Mouse (Mus musculus) heart, embryonic 10.5 days (tissue): Measurements from ENCODE around the gene Retn. TPM values are rescaled to one million over a fixed set of nuclear protein-coding genes. Genes with fewer than 3 reads are reported as not detected.

Experiments used
- DNase-seq: peaks from one replicate; pipeline ENCODE4 v3.0.0-alpha.2; 2017; ENCODE audit warnings: low spot score
- H3K27ac ChIP-seq: fragments of 300-500 bp; sonication (generic); 2 replicates; pipeline ENCODE4 v1.5.1; 2016; ENCODE audit warnings: mild to moderate bottlenecking
- H3K27me3 ChIP-seq: fragments of 300-500 bp; sonication (generic); 2 replicates; pipeline ENCODE4 v1.6.1; 2016; ENCODE audit warnings: mild to moderate bottlenecking; ENCODE audit not compliant: poor library complexity, insufficient read depth, severe bottlenecking
- H3K36me3 ChIP-seq: fragments of 300-500 bp; sonication (generic); 2 replicates; pipeline ENCODE4 v1.6.1; 2016; ENCODE audit warnings: mild to moderate bottlenecking, moderate library complexity
- H3K4me1 ChIP-seq: fragments of 300-500 bp; sonication (generic); 2 replicates; pipeline ENCODE4 v1.6.1; 2016; ENCODE audit warnings: mild to moderate bottlenecking
- H3K4me3 ChIP-seq: fragments of 300-500 bp; sonication (generic); 2 replicates; pipeline ENCODE4 v1.5.1; 2016; ENCODE audit warnings: mild to moderate bottlenecking, moderate library complexity
- H3K9me3 ChIP-seq: fragments of 300-500 bp; sonication (generic); 2 replicates; pipeline ENCODE4 v1.6.1; 2016; ENCODE audit warnings: mild to moderate bottlenecking, moderate library complexity
- WGBS: fragments of 180-500 bp; shearing (Covaris S2); methylation state at CpG from one replicate; pipeline ENCODE4 v1.1.7; 2016; 5-methylcytosine and 5-hydroxymethylcytosine counted together
- polyA plus RNA-seq: library from polyadenylated mRNA; unstranded; fragments of >200 nt; fragmentation: Nextera tagmentation; extraction: Ambion mirVana; gene quantifications from 2 replicates; pipeline ENCODE4 v1.2.1, GENCODE M21; 2016

The Retn gene
- polyA plus RNA-seq, 1 experiment from 2014 or later = 0.15 TPM

DNA sequence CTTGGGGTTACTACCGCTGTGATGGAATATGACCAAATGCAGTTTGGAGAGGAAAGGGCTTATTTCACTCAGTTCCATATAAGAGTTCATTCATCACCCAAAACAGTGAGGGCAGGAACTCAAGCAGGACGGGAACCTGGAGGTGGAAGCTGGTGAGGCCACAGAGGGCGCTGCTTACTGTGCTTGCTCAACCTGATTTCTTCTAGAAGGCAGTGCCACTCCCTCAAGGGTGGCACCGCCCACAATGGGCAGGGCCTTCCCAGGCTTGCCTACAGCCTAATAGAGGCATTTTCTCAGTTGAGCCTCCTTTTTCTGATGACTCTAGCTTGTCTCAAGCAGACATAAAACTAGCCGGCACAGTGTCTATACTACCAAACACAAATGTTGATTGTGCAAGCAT is 9.8 kb upstream of the Retn start:
- Histone ChIP-seq H3K27ac (no peak overlapping the region), H3K4me1 (no peaks in the 10 kb centered on the region), H3K36me3 (peaks cover 19% of the 10 kb centered on the region), H3K27me3 (no peaks in the 10 kb centered on the region), H3K4me3 (no peak overlapping the region), H3K9me3 (no peaks in the 10 kb centered on the region)
- DNase-seq = no peak
- WGBS = 24% methylated on average over 5 of the region's 5 CpGs

DNA sequence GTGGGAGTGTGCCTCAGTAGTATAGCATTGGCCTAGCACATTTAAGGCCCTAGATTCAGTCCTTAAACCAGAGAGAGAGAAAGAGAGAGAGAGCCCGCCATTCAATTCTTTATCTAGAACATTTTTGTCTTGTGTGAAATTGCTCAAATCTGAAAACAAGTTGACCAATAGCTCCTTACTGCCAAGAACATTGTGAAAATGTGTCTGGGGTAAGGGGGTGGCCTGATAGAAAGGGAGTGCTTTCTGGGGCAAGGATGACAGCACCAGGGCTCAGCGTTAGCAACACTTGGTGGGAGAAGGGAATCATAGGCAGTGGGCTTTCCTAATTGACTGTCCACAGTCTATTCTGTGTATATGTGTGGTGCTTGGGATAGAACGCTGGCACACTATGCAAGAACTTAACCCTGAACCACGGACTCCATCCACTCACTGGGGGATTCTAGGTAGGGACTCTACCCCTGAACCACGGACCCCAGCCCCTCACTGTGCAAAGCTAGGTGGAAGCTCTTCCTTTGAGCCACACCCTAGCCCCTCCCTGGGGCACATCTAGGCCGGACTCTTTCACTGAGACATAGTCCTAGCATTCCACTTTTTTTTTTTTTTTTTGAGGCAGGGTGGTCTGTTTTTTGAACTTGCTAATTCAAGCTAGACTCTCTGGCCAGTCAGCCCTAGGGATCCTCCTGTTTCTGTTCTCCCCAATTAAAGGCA is 8.6 kb upstream of the Retn start:
- no peaks in the 10 kb centered on the region for H3K4me1 ChIP-seq
- 80% methylated on average over 6 of the region's 6 CpGs for WGBS
- H3K27me3 ChIP-seq = no peaks in the 10 kb centered on the region
- DNase-seq = no peak
- peaks cover 8% of the 10 kb centered on the region; the same call in 1 of the 2 replicates for H3K36me3 ChIP-seq
- no peak overlapping the region for H3K27ac ChIP-seq
- no peaks in the 10 kb centered on the region for H3K9me3 ChIP-seq
- no peak overlapping the region for H3K4me3 ChIP-seq

DNA sequence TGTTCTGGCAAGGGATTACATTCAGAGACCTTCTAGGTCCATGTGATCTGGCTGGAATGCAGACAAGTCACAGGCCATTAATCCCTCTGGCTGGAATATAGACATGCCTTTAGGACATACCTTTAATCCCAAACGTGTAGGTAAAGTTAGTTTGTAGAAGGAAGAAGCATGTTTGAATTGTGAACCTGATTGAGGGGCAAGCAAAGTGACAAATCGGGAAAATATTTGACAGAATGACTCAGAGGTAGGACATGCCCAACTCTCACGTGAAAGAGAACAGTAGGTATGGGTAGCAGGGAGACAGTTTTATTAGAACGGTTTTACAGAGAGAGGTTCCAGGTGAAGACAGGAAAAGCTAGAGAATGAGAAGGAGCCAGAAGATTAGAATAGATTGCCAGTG is 8.0 kb upstream of the Retn start:
- Histone ChIP-seq H3K27me3 (no peaks in the 10 kb centered on the region), H3K27ac (no peak overlapping the region), H3K36me3 (peaks cover 3% of the 10 kb centered on the region; the same call in 1 of the 2 replicates), H3K4me1 (no peaks in the 10 kb centered on the region), H3K9me3 (no peaks in the 10 kb centered on the region), H3K4me3 (no peak overlapping the region)
- DNase-seq = no peak
- 69% methylated on average over 4 of the region's 4 CpGs for WGBS

DNA sequence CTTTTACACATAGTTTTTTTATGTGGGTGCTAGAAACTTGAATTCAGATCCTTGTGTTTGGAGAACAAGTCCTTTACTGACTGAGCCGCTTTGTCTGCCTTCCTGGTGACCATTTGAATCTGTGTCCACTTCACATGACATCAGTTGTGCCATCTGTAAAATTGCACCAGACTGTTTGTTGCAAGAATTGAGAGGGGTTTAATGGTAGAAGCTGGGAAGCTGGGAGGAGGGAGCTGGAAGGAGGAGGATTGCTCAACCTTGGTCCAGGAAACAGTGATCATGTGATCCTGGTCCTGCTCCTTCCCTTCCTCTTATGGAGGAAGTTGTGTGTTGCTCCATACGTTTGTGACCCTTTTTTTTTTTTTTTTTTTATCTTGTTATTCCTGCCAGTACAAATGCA is 7.3 kb upstream of the Retn start:
- no peak overlapping the region for H3K27ac ChIP-seq
- no peaks in the 10 kb centered on the region for H3K36me3 ChIP-seq
- DNase-seq = no peak
- H3K4me1 ChIP-seq = no peaks in the 10 kb centered on the region
- no peaks in the 10 kb centered on the region for H3K27me3 ChIP-seq
- H3K4me3 ChIP-seq = no peak overlapping the region
- H3K9me3 ChIP-seq = no peaks in the 10 kb centered on the region
- WGBS = 61% methylated on average over 2 of the region's 2 CpGs

DNA sequence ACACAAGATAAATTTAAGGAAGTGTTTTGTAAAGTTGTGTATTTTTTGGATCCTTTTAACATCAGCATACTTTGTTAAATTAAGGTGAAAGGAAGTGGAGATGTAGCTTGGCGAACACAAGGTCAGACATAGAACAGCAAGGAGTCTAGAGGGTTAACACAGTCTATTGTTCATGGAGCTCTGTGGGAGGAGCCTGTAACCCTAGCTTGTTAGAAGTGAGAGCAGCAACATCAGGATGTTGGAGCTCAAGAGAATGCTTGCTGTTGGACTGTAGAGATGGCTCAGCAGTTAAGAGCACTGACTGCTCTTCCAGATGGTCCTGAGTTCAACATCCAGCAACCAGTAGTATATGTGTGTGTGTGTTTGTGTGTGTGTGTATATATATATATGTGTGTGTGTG is 6.6 kb upstream of the Retn start:
- 43% methylated on average over 1 of the region's 1 CpGs for WGBS

DNA sequence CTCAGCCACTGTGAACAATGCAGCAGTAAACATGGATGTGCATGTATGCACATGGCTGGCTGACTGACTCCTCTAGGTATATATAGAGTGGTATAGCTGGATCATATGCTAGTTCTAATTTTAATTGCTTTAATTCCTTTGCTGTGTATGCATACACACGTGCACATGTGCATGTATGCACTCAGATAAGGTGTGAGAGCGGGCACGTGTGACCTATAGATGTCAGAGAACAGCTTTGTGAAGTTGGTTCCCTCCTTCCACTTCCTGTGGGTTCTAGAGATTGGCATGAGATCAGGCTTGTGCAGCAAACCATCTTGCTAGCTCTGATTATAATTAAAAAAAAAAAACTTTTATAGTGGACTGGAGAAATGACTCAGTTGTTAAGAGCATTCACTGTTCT is 2.7 kb upstream of the Retn start:
- Histone ChIP-seq H3K9me3 (no peaks in the 10 kb centered on the region), H3K4me3 (no peak overlapping the region), H3K27me3 (no peaks in the 10 kb centered on the region; the same call in 1 of the 2 replicates), H3K27ac (no peak overlapping the region), H3K4me1 (no peaks in the 10 kb centered on the region; the same call in 1 of the 2 replicates), H3K36me3 (no peaks in the 10 kb centered on the region)
- WGBS = 71% methylated on average over 3 of the region's 3 CpGs
- DNase-seq = no peak

More for the DNA sequence above, 6.6 kb upstream of the Retn start:
- Histone ChIP-seq H3K4me3 (0 out of 2 replicates have a peak overlapping the region, but pooled peaks have one; percentile 15), H3K27me3 (no peaks in the 10 kb centered on the region), H3K4me1 (no peaks in the 10 kb centered on the region), H3K36me3 (no peaks in the 10 kb centered on the region), H3K9me3 (no peaks in the 10 kb centered on the region), H3K27ac (no peak overlapping the region)
- DNase-seq = no peak

DNA sequence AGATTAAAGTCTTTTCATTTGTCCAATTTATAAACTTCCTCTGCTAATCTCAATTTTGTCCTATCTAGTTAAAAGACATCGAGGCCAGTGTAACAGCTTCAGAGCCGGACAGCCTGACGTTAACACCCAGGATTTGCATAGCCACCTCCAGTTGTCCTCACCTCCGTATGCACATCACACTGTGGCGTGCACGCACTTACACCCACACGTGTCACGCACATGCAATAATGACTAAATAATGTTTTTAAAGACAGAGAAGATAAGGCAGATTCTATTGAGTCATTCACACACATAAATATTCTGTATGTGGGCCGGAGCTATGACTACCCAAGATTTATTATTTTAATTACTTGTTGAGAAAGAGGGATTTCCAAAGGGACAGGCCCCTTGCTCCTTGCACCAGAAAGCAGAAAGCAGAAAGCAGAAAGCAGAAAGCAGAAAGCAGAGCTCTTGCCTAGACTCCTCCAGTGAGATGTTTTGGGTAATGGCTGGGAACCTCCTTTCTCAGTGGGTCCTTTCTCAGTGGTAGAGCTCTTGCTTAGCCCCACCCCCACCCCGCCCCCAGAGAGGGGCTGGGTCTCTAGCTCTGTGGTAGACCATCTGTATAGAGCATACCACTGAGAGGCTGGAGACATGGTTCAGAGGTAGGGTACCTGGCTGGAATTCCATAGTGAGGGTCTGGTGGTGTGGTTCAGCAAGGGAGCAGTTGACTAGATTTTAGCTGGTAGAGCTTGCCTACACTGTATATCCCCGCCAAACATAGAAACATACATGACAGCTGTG is 653 bp upstream of the Retn start:
- Histone ChIP-seq H3K36me3 (no peaks in the 10 kb centered on the region), H3K9me3 (no peaks in the 10 kb centered on the region), H3K4me3 (no peak overlapping the region), H3K27ac (no peak overlapping the region), H3K4me1 (no peaks in the 10 kb centered on the region; the same call in 1 of the 2 replicates), H3K27me3 (no peaks in the 10 kb centered on the region; the same call in 1 of the 2 replicates)
- 65% methylated on average over 11 of the region's 11 CpGs for WGBS
- DNase-seq = no peak

DNA sequence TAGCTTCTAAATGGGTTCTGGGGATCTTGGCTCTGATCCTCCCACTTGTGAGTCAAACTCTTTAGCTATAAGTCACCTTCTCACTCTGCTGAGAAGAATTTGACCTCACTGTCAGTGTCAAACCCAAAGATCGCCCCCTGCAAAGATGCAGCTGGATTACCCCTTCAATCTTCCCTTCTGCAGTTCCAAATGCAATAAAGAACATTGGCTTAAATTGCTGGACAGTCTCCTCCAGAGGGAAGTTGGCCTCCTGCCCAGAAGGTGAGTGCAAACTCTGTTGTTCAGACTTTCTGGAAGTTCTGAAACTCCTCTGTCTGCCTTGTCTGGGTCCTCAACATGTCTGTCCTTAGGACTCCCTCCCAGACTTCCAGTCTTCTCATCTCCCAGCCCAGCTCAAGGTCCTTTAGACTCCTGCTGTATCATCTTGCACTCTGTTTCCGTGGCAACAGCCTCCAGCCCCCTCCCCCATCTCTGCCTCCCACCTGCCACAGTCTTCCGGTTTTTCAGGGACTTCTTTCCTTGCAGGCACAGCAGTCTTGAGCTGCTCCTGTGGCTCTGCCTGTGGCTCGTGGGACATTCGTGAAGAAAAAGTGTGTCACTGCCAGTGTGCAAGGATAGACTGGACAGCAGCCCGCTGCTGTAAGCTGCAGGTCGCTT is 1.3 kb downstream of the Retn start:
- no peaks in the 10 kb centered on the region for H3K9me3 ChIP-seq
- no peaks in the 10 kb centered on the region; the same call in 1 of the 2 replicates for H3K27me3 ChIP-seq
- no peak overlapping the region for H3K27ac ChIP-seq
- WGBS = 26% methylated on average over 7 of the region's 7 CpGs
- no peaks in the 10 kb centered on the region for H3K36me3 ChIP-seq
- no peaks in the 10 kb centered on the region; the same call in 1 of the 2 replicates for H3K4me1 ChIP-seq
- H3K4me3 ChIP-seq = no peak overlapping the region
- DNase-seq = no peak

DNA sequence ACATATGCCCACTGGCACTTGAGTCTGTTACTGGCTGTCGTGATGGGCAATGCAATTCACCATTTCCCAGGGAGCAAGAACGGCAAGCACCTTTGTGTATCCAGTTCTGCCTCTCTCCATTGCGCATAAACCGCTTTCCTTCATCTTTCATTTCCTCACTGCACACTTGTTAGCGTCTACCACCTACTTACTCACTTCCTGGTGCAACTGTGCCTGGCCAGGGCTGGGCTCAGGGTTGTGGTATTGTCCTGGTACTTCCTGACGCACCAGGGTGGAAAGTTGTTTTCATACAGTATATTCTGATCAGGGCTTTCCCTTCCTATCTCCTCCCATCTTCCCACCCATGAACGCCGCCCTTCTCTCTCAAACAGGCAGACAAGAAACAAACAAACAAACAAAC is 5.3 kb downstream of the Retn start:
- DNase-seq = no peak
- WGBS = 75% methylated on average over 8 of the region's 8 CpGs
- H3K27me3 ChIP-seq = no peaks in the 10 kb centered on the region; the same call in 1 of the 2 replicates
- no peaks in the 10 kb centered on the region for H3K9me3 ChIP-seq
- no peak overlapping the region for H3K27ac ChIP-seq
- no peaks in the 10 kb centered on the region for H3K36me3 ChIP-seq
- H3K4me1 ChIP-seq = no peaks in the 10 kb centered on the region; the same call in 1 of the 2 replicates
- no peak overlapping the region for H3K4me3 ChIP-seq

DNA sequence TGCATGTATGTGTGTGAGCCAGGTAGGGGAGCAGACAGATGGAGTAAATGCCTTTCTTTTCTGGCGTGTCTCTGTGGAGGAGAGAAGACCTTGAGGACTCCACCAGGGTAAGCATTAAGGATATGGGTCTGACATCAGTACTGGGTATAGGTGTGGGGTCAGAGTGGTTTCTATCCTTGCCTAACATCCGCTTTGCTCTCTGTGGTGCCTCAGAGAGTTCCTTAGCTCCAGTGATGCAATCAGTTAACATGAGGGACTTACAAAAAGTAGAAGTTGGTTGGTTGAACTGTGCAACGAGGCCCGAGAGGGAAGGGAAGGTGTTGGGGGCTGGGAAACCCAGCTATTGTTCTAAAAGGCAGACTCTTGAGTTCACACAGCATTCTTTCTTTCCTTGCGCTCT is 8.8 kb downstream of the Retn start:
- WGBS = 61% methylated on average over 5 of the region's 5 CpGs
- Histone ChIP-seq H3K4me1 (no peaks in the 10 kb centered on the region), H3K9me3 (no peaks in the 10 kb centered on the region), H3K36me3 (no peaks in the 10 kb centered on the region), H3K4me3 (no peak overlapping the region), H3K27ac (no peak overlapping the region), H3K27me3 (no peaks in the 10 kb centered on the region)
- no peak for DNase-seq

DNA sequence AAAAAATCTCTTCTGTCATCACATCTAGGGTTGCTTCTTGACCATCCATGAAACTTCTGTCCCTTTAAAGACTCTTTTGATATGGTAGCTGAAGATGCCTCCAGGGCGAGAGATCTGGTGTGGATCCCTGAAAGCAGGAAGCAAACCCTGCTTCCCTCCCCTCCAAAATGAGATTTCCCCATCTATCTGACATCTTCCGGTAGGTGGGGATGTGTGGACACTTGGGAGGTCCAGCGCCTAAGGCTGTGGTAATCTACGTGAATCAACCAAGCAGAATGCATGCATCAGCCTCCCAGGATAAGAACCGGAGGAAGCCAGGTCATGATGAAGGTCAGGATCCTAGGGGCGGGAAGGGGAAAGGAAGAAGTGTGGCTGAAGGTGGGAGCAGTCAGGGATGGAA is 9.9 kb downstream of the Retn start, which contains the start of gene Mcemp1:
TSS of gene Mcemp1 (plus strand) at position 248 of the 400 bp plus-strand sequence.
- 63% methylated on average over 6 of the region's 6 CpGs for WGBS
- Histone ChIP-seq H3K27ac (no peak within 1 kb of the TSS), H3K36me3 (no peaks in the 10 kb centered on the region), H3K27me3 (no peaks in the 10 kb centered on the region), H3K4me3 (no peak within 1 kb of the TSS), H3K4me1 (no peaks in the 10 kb centered on the region), H3K9me3 (no peaks in the 10 kb centered on the region)
- DNase-seq = no peak

DNA sequence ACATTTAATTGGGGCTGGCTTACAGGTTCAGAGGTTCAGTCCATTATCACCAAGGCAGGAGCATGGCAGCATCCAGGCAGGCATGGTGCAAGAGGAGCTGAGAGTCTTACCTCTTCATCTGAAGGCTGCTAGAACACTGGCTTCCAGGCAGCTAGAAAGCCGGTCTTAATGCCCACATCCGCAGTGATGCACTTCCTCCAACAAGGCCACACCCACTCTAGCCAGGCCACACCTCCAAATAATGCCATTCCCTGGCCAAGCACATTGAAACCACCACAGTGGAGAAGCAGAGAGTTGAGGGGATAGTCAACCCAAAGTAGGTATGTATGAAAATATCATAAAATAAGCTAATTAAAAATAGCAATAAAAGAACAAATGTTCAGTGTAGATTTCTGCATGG is 14.8 kb downstream of the Retn start:
- H3K9me3 ChIP-seq = no peaks in the 10 kb centered on the region
- no peaks in the 10 kb centered on the region for H3K36me3 ChIP-seq
- WGBS = 85% methylated on average over 2 of the region's 2 CpGs
- no peaks in the 10 kb centered on the region for H3K27me3 ChIP-seq
- H3K4me1 ChIP-seq = no peaks in the 10 kb centered on the region
- H3K27ac ChIP-seq = no peak overlapping the region
- DNase-seq = no peak
- no peak overlapping the region for H3K4me3 ChIP-seq
